Mouse (Mus musculus) limb, embryonic 10.5 days (tissue): ENCODE measurements around the gene Pea15a. TPM values are rescaled to one million over a fixed set of nuclear protein-coding genes. Genes with fewer than 3 reads are reported as not detected.
A peak's percentile ranks its signal among the peaks of the same experiment; 100 is the strongest.
"Not testable (repeated sequence)": the region's sequence is repeated elsewhere in the genome, so short reads cannot be mapped to it uniquely, and the experiment has no call there.

ENCODE experiments used
- DNase-seq: peaks from one replicate; pipeline ENCODE4 v3.0.0-alpha.2; 2017; ENCODE audit warnings: low spot score
- H3K27ac ChIP-seq: fragments of 300-500 bp; sonication (generic); 2 replicates; pipeline ENCODE4 v1.5.1; 2016; ENCODE audit warnings: mild to moderate bottlenecking
- H3K27me3 ChIP-seq: fragments of 300-500 bp; sonication (generic); 2 replicates; pipeline ENCODE4 v1.6.1; 2016; ENCODE audit warnings: low read depth, mild to moderate bottlenecking; ENCODE audit not compliant: poor library complexity, severe bottlenecking
- H3K36me3 ChIP-seq: fragments of 300-500 bp; sonication (generic); 2 replicates; pipeline ENCODE4 v1.6.1; 2016; ENCODE audit warnings: mild to moderate bottlenecking, moderate library complexity
- H3K4me1 ChIP-seq: fragments of 300-500 bp; sonication (generic); 2 replicates; pipeline ENCODE4 v1.6.1; 2016
- H3K4me3 ChIP-seq: fragments of 300-500 bp; sonication (generic); 2 replicates; pipeline ENCODE4 v1.5.1; 2016; ENCODE audit warnings: mild to moderate bottlenecking, moderate library complexity
- H3K9me3 ChIP-seq: fragments of 300-500 bp; sonication (generic); replicated peaks from 2 replicates; pipeline ENCODE4 v1.6.1; 2016; ENCODE audit warnings: mild to moderate bottlenecking
- WGBS: fragments of 180-500 bp; shearing (Covaris S2); methylation state at CpG from one replicate; pipeline ENCODE4 v1.1.7; 2016; 5-methylcytosine and 5-hydroxymethylcytosine counted together
- polyA plus RNA-seq: library from polyadenylated mRNA; unstranded; fragments of >200 nt; fragmentation: Nextera tagmentation; extraction: Ambion mirVana; gene quantifications from 2 replicates; pipeline ENCODE4 v1.2.1, GENCODE M21; 2016

The Pea15a gene
- polyA plus RNA-seq, result 68.0 and 88.4 TPM in 2 replicates

DNA sequence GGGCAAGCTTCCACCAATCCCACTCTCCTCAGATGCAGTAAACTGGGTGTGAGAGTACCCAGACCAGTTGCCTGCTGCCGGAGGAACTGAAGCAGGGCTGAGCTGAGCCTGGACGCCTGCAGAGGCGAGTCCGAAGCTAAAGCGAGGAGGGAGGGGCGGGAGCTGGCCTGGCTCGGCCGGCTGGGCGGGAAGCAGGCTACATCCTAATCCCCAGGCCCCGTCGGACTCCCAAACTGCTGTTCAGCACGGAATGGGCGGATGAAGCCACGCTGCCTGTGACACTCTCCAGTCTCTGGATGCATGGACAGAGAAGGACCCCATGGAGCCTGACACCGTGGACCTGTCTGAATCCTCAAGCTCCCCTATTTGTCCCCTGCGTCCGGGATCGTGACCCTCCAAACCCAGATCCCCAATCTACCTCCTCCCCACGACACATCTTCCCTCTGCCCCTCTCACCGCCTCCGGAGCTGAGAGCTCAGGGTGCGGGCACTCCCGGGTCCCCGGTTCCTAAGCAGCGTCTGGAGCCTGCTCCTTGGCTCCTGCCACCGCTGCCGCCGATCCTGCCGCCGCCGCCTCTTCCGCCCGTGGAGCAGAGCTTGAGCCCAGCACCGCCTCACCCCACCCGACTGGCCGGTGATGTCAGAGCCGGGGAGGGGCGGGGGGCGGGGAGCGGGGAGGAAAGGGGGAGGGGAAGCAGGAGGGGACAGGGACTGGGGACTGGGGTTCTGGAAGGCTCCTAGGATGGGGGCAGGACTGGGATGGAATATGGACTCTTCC lies at the start of gene Pea15a:
Gene Pea15a (minus strand): TSS at position 664 of the 777 bp plus-strand sequence.
- peak within 1 kb of the TSS; percentile 91 for H3K27ac ChIP-seq
- peak within 1 kb of the TSS; percentile 68 for H3K4me3 ChIP-seq
- H3K36me3 ChIP-seq, result peaks cover 15% of the 10 kb centered on the region
- H3K27me3 ChIP-seq, result no peaks in the 10 kb centered on the region
- peaks cover 59% of the 10 kb centered on the region for H3K4me1 ChIP-seq
- H3K9me3 ChIP-seq, result no peaks in the 10 kb centered on the region
- WGBS, result under 1% methylated on average over 40 of the region's 40 CpGs
- DNase-seq, result peak; percentile 88

DNA sequence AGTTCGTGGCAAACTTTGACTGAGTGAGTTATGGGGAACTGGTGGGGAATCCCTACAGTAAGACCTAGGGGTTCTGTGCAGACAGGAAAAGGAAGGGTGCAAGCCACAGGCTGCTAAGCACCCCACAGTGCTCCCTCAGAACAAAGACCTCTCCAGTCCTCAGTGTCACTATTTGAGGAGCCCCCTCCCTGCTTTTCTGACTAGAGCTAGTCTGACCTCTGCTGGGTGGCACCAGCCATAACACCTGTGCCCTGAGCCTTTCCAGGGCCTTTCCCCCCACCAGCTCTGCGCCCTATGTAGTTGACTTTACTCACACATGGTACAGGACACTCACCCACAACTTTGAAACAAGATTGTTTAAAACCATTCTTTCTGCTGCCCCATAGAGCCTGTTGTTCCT lies 41.1 kb upstream of the Pea15a start:
- DNase-seq, result peak; percentile 43
- peaks cover 41% of the 10 kb centered on the region for H3K27me3 ChIP-seq
- peaks cover 17% of the 10 kb centered on the region; the same call in 1 of the 2 replicates for H3K4me1 ChIP-seq
- H3K36me3 ChIP-seq, result no peaks in the 10 kb centered on the region
- 58% methylated on average over 2 of the region's 2 CpGs for WGBS
- no peak overlapping the region for H3K27ac ChIP-seq
- no peak overlapping the region for H3K4me3 ChIP-seq
- no peaks in the 10 kb centered on the region for H3K9me3 ChIP-seq

DNA sequence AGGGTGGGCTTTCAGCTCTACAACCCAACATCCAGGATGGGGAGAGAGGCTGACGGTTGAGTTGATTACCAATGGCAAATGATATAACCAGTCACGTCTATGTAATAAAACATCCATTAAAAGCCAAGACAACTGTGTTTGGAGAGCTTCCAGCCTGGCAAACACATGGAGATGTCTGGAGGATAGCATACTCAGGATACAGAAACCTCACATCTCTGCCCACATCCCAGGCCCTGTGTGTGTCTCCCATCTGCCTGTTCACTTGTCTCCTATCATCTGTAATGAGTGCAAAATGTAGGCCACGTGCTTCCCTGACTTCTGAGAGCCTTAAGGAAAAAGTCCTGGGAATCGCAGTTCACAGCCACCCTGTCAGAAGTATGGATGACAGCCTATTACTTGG lies 40.6 kb upstream of the Pea15a start:
- H3K4me3 ChIP-seq, result no peak overlapping the region
- no peaks in the 10 kb centered on the region for H3K9me3 ChIP-seq
- WGBS, result 72% methylated on average over 4 of the region's 4 CpGs
- H3K27ac ChIP-seq, result no peak overlapping the region
- DNase-seq, result no peak
- peaks cover 17% of the 10 kb centered on the region; the same call in 1 of the 2 replicates for H3K4me1 ChIP-seq
- peaks cover 45% of the 10 kb centered on the region for H3K27me3 ChIP-seq
- no peaks in the 10 kb centered on the region for H3K36me3 ChIP-seq

DNA sequence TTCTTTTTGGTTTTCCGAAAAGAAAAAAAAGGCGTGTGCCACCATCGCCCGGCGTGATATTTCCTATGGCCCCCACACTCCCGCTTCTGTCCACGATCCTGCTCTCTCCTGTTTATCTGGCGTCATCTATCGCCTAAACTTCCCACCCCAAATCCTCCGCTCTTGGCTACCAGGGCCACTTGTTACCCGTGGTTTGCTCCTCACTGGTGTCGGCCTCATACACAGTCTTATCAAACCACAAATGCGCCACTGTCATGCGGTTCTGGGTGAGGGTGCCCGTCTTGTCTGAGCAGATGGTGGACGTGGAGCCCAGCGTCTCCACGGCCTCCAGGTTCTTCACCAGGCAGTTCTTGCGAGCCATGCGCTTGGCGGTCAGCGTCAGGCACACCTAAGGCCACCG lies 38.0 kb upstream of the Pea15a start:
- DNase-seq, H3K36me3 ChIP-seq, H3K9me3 ChIP-seq, H3K27ac ChIP-seq: not testable (repeated sequence)
- Histone ChIP-seq H3K27me3 (peaks cover 45% of the 10 kb centered on the region), H3K4me1 (peaks cover 17% of the 10 kb centered on the region; the same call in 1 of the 2 replicates), H3K4me3 (peak overlapping the region; percentile 27)
- WGBS, result 29% methylated on average over 23 of the region's 23 CpGs

DNA sequence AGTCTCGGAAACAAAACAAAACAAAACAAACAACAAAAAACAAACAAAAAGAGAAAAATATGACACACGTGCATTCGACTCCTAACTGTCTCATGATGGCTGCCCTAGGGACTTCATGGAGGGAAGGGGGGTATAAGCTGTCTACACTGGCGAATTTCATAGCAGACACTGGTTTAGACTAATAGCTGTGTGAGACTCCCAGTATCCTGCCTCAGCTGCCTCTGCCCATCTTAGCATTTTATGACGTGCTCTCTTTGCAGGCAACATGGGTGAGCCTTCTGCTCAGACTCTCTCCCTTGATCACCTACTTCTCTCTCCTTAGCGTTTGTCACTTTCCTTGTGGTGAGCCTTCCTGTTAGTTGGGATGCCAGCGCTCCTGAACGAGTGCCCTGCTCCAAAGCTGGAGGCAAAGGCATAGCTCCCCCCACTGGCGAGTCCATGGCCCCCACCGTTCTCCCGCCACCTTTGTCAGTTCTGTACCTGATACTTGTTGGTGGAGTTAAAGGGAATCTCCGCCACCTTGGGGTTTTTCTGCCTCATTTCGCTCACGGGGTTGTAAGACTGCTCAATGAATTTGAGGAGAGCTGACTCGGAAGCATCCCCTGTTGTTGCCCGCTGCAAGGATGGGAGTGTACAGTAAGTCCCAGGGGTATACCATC lies 37.1 kb upstream of the Pea15a start:
- Histone ChIP-seq H3K9me3 (no peaks in the 10 kb centered on the region), H3K27ac (no peak overlapping the region), H3K4me1 (peaks cover 17% of the 10 kb centered on the region; the same call in 1 of the 2 replicates), H3K36me3 (no peaks in the 10 kb centered on the region), H3K4me3 (peak overlapping the region; percentile 27), H3K27me3 (peaks cover 45% of the 10 kb centered on the region)
- WGBS, result 25% methylated on average over 16 of the region's 16 CpGs
- peak; percentile 46 for DNase-seq

DNA sequence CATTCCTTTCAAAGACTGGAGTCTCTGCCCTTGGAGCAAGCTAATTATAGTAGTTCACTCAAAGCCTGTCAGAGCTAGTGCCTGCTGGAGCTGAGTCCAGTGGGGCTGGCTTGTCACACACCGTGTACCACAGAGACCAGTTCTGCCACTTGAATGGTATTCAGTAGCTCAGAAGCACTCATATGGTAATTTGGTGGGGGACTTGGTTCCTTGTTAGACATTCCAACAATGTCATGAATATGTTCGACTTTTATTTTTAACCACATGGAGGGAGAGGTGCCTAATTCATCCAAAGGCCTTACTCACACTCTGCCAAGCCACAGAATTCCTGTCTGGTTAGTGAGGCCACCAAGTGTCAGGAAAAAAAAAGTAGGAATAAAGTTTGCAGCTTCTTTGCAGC lies 35.8 kb upstream of the Pea15a start:
- Histone ChIP-seq H3K27me3 (peaks cover 45% of the 10 kb centered on the region), H3K36me3 (no peaks in the 10 kb centered on the region), H3K9me3 (no peaks in the 10 kb centered on the region), H3K4me3 (no peak overlapping the region), H3K4me1 (peaks cover 13% of the 10 kb centered on the region; the same call in 1 of the 2 replicates), H3K27ac (no peak overlapping the region)
- WGBS, result 69% methylated on average over 2 of the region's 2 CpGs
- no peak for DNase-seq

DNA sequence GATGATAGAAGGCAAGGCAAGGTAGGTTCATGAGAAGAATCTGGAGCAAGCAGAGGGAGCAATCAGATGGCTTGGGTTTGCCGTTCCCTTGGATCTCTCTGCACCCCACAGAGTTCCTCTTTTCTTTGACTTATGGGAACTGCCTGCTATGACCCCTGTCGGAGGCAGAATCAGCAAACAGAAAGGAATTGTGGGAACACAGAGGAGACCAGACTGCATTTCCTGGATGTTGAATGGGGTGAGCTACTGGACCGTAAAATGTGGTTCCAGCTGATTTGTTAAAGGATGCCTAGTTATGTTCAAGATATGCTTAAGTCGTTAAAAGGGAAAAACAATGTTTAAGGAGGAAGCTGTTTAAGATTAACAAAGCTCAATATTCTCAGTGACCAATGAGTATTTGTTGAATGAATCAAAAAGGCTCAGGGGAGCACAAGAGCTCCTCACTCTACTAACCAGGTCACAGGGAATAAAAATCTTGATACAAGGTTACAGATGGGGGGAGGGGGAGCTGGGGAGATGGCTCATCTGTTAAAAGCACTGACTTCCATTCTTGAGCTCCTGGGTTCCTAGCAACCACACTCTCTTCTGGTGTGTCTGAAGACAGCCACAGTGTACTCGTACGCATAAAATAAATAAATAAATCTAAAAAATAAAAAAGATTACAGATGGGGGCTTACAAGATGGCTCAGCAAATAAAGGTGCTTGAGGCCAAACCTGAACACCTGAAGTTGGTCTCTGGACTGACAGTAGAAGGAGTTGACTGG lies 34.5 kb upstream of the Pea15a start:
- Histone ChIP-seq H3K36me3 (no peaks in the 10 kb centered on the region), H3K27me3 (peaks cover 39% of the 10 kb centered on the region), H3K4me3 (no peak overlapping the region), H3K4me1 (peaks cover 12% of the 10 kb centered on the region; the same call in 1 of the 2 replicates), H3K9me3 (no peaks in the 10 kb centered on the region), H3K27ac (no peak overlapping the region)
- WGBS, result 82% methylated on average over 6 of the region's 6 CpGs
- DNase-seq, result no peak

DNA sequence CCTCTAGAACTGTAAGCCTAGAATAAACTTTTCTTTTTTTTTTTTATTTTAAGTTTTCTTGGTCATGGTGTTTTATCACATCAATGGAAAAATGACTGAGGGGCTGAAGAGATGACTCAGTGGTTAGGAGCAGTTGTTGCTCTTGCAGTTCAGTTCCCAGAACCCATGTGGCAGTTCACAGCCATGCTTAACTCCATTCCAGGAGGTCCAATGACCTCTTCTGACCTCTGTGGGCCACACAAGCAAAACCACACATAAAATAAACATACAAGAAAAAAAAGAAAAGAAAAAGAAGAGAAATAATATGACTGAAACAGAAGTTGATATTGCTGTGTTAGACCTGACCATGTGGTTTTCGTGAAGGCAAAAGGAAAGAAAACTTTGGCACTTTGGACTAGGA lies 22.6 kb upstream of the Pea15a start:
- Histone ChIP-seq H3K9me3 (no peaks in the 10 kb centered on the region), H3K4me3 (no peak overlapping the region), H3K27me3 (no peaks in the 10 kb centered on the region), H3K36me3 (no peaks in the 10 kb centered on the region), H3K27ac (no peak overlapping the region), H3K4me1 (no peaks in the 10 kb centered on the region)
- 91% methylated on average over 1 of the region's 1 CpGs for WGBS
- DNase-seq, result no peak

DNA sequence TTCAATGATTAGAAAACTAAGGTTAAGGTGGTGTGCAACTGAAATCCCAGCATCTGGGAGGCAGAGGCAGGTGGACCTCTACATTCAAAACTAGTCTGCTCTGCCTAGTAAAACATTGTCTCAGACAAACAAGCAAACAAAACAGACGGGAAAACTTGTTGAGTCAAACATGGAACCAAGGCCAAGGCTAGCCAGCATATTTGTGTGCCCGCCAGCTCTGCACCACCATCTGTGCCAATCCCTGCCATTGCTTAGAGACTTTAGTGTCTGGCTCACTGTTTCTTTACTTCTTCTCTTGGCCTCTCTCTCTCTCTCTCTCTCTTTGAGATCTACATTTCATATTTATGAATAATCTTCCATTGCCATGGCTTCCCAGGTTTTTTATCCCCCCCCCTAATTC lies 21.6 kb upstream of the Pea15a start:
- Histone ChIP-seq H3K27me3 (no peaks in the 10 kb centered on the region), H3K4me3 (no peak overlapping the region), H3K27ac (no peak overlapping the region), H3K36me3 (no peaks in the 10 kb centered on the region), H3K4me1 (no peaks in the 10 kb centered on the region), H3K9me3 (no peaks in the 10 kb centered on the region)
- DNase-seq, result no peak
- WGBS, result 91% methylated on average over 2 of the region's 2 CpGs

DNA sequence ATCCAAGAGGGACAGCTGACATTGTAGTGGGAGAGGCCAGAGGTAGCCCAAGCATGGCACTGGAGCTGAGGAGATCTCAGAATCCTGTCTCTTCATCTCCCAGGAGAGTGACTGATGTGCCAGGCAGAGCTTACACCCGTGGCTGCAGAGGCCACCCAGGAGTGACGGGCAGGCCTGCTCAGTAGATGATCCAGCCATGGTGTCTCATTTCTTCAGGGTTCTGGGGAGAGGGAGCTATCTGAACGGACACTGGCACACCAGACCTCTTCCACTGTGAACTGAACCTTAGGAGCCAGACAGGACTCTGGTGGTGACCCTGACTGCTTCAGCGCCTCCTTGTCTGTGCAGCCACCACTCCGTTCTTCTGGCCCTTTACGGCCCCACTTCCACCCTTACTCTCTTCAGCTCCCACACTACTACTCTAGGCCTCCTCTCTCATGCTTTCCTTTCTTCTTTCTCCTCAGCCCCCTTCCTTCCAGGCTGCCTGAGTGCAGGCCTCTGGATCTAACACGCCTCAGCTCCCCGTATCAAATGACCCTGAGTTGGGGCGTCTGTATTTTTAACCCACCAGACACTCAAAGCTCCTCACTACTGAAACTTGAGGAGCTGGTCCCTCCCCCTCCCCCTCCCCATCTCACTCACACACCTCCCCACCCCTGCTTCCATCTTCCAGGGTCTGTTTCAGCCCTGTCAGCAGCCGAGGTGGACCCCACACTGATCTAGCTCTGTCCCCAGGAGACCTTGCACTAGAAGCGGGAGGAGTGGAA lies 14.9 kb upstream of the Pea15a start:
- H3K27ac ChIP-seq, result peak overlapping the region; percentile 83
- H3K4me1 ChIP-seq, result peaks cover 51% of the 10 kb centered on the region
- H3K36me3 ChIP-seq, result no peaks in the 10 kb centered on the region
- no peak overlapping the region for H3K4me3 ChIP-seq
- H3K9me3 ChIP-seq, result no peaks in the 10 kb centered on the region
- WGBS, result 29% methylated on average over 11 of the region's 11 CpGs
- peak; percentile 58 for DNase-seq
- no peaks in the 10 kb centered on the region for H3K27me3 ChIP-seq

DNA sequence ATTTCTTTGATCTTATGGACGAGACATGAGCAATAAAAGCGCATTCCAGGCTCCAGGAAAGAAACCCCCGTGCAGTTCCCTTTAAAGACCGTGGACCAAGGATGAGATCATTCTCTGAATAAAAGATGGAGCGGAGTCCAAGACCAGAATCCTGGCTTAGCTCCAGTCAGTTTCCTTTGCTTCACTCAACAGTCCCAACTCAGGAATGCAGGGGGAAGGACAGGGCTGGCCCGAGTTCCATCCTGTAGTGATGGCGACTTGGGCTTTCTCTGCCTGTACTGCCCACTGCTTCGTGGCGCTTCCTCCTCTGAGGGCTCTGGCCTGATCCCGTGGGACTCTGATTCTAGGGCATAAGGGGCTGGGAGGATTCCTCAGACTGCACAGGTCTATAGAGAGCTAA lies 13.8 kb upstream of the Pea15a start:
- no peak overlapping the region for H3K4me3 ChIP-seq
- no peaks in the 10 kb centered on the region for H3K9me3 ChIP-seq
- H3K4me1 ChIP-seq, result peaks cover 51% of the 10 kb centered on the region
- 59% methylated on average over 10 of the region's 10 CpGs for WGBS
- H3K27ac ChIP-seq, result peak overlapping the region; percentile 83
- no peaks in the 10 kb centered on the region for H3K36me3 ChIP-seq
- no peak for DNase-seq
- H3K27me3 ChIP-seq, result no peaks in the 10 kb centered on the region
